Mouse (Mus musculus) limb, embryonic 14.5 days (tissue): ENCODE data around the gene Ube2v1. TPM values are rescaled to one million over a fixed set of nuclear protein-coding genes. Genes with fewer than 3 reads are reported as not detected.
A peak's percentile ranks its signal among the peaks of the same experiment; 100 is the strongest.

Experiments used
- ATAC-seq: fragments of 200-750 bp; cut with Nextera tagmentation; 2 replicates; pipeline ENCODE4 v1.8.0; 2017; ENCODE audit warnings: low read depth, moderate number of reproducible peaks, moderate TSS enrichment; ENCODE audit not compliant: low FRiP score
- DNase-seq: peaks from one replicate; pipeline ENCODE4 v3.0.0-alpha.2; 2015; ENCODE audit warnings: low spot score
- H3K27ac ChIP-seq: fragments of 300-500 bp; sonication (generic); replicated peaks from 2 replicates; pipeline ENCODE4 v1.5.1; 2014; ENCODE audit warnings: low read depth, mild to moderate bottlenecking, low read length, moderate library complexity, mixed read lengths
- H3K27me3 ChIP-seq: fragments of 300-500 bp; sonication (generic); 2 replicates; pipeline ENCODE4 v1.6.1; 2014; ENCODE audit warnings: low read length, mixed read lengths; ENCODE audit not compliant: control insufficient read depth, insufficient read depth
- H3K36me3 ChIP-seq: fragments of 300-500 bp; sonication (generic); 2 replicates; pipeline ENCODE4 v1.6.1; 2014; ENCODE audit warnings: mild to moderate bottlenecking, low read length, moderate library complexity, mixed read lengths; ENCODE audit not compliant: control insufficient read depth, insufficient read depth
- H3K4me1 ChIP-seq: fragments of 300-500 bp; sonication (generic); 2 replicates; pipeline ENCODE4 v1.6.1; 2014; ENCODE audit warnings: antibody characterized with exemption, low read length, mixed read lengths; ENCODE audit not compliant: control insufficient read depth, insufficient read depth
- H3K4me2 ChIP-seq: fragments of 300-500 bp; sonication (generic); replicated peaks from 2 replicates; pipeline ENCODE4 v1.6.1; 2014; ENCODE audit warnings: low read depth, mild to moderate bottlenecking, low read length, moderate library complexity; ENCODE audit not compliant: severe bottlenecking
- H3K4me3 ChIP-seq: fragments of 300-500 bp; sonication (generic); replicated peaks from 2 replicates; pipeline ENCODE4 v1.5.1; 2014; ENCODE audit warnings: low read length
- H3K9ac ChIP-seq: fragments of 300-500 bp; sonication (generic); 2 replicates; pipeline ENCODE4 v1.6.1; 2014; ENCODE audit warnings: mild to moderate bottlenecking, low read depth, low read length, moderate library complexity; ENCODE audit not compliant: severe bottlenecking
- H3K9me3 ChIP-seq: fragments of 300-500 bp; sonication (generic); 2 replicates; pipeline ENCODE4 v1.6.1; 2016; ENCODE audit warnings: low read length; ENCODE audit not compliant: control insufficient read depth
- POLR2A ChIP-seq: fragments of 200-500 bp; IDR thresholded peaks from 2 replicates; pipeline ENCODE4 v1.8.0; 2012; ENCODE audit warnings: inconsistent platforms, mild to moderate bottlenecking, moderate library complexity, borderline replicate concordance; ENCODE audit not compliant: insufficient read depth, insufficient read length; ENCODE audit errors: extremely low read depth
- WGBS: fragments of 180-500 bp; shearing (Covaris S2); extraction: QIAGEN DNeasy Blood & Tissue Kit; methylation state at CpG from one replicate; pipeline ENCODE4 v1.1.7; 2014; 5-methylcytosine and 5-hydroxymethylcytosine counted together
- microRNA-seq: library from miRNA; unstranded; fragments of <30 nt; microRNA quantifications from one replicate; pipeline ENCODE4, GENCODE M21; 2016
- polyA plus RNA-seq, 2 experiments: library from polyadenylated mRNA; depleted of rRNA in 1 of 2; stranded (reverse) in 1 of 2; unstranded in 1 of 2; fragments of >200 nt; fragmentation: Nextera tagmentation in 1 of 2; extraction: Ambion mirVana in 1 of 2; gene quantifications; 2 replicates each; pipeline versions ENCODE4 v1.2.1 to v1.2.3; 2012 to 2014

Gene Ube2v1
- polyA plus RNA-seq, 2 experiments, result 137 to 270 TPM

- H3K9me3 ChIP-seq, result no peaks in the 10 kb centered on the region
- 0 out of 2 replicates have a peak overlapping the region, but pooled peaks have one; percentile 7 for H3K4me3 ChIP-seq
- TF ChIP-seq POLR2A, result no peak
- peak overlapping the region; percentile 41 for H3K4me2 ChIP-seq
- peak; percentile 63 for ATAC-seq
- H3K36me3 ChIP-seq, result no peaks in the 10 kb centered on the region
- no peaks in the 10 kb centered on the region for H3K27me3 ChIP-seq
- WGBS, result 9% methylated on average over 23 of the region's 27 CpGs
- H3K4me1 ChIP-seq, result peaks cover 53% of the 10 kb centered on the region
- peak overlapping the region; percentile 78 for H3K27ac ChIP-seq
- no peak for DNase-seq
- peak overlapping the region; percentile 50 for H3K9ac ChIP-seq
These were observed 72.5 kb downstream of the Ube2v1 start for GRCm38 (mm10) chr2:167559413-167559812.

Small RNA genes within 50 kb of the gene (microRNA-seq; reads per million reads assigned to microRNA genes)
- not detected for gene Gm22355

Other genes with a start within 250 kb of the Ube2v1 start
- gene Slc9a8, start 210.4 kb downstream of the Ube2v1 start, polyA plus RNA-seq (2012; rRNA removed), result 43.0 and 62.1 TPM in 2 replicates
- gene Slc9a8, start 210.4 kb downstream of the Ube2v1 start, polyA plus RNA-seq (2014; fragmentation: Nextera tagmentation; extraction: Ambion mirVana), result 16.7 and 20.1 TPM in 2 replicates
- gene Rnf114, start 139.4 kb downstream of the Ube2v1 start, polyA plus RNA-seq (2012; rRNA removed), result 83.6 and 102 TPM in 2 replicates
- 78.1 and 81.9 TPM in 2 replicates for gene Rnf114, start 139.4 kb downstream of the Ube2v1 start, polyA plus RNA-seq (2014; fragmentation: Nextera tagmentation; extraction: Ambion mirVana)
- 17.8 and 23.0 TPM in 2 replicates for gene Spata2, start 139.2 kb downstream of the Ube2v1 start, polyA plus RNA-seq (2012; rRNA removed)
- 12.3 and 12.4 TPM in 2 replicates for gene Spata2, start 139.2 kb downstream of the Ube2v1 start, polyA plus RNA-seq (2014; fragmentation: Nextera tagmentation; extraction: Ambion mirVana)
- 123 and 187 TPM in 2 replicates for gene Snai1, start 93.9 kb downstream of the Ube2v1 start, polyA plus RNA-seq (2012; rRNA removed)
- gene Snai1, start 93.9 kb downstream of the Ube2v1 start, polyA plus RNA-seq (2014; fragmentation: Nextera tagmentation; extraction: Ambion mirVana), result 67.9 and 69.1 TPM in 2 replicates
- 6.1 and 11.0 TPM in 2 replicates for gene Gm20431, start 29.4 kb upstream of the Ube2v1 start, polyA plus RNA-seq (2012; rRNA removed)
- gene Gm20431, start 29.4 kb upstream of the Ube2v1 start, polyA plus RNA-seq (2014; fragmentation: Nextera tagmentation; extraction: Ambion mirVana), result 7.5 and 16.3 TPM in 2 replicates
- 29.7 and 36.0 TPM in 2 replicates for gene Cebpb, start 56.8 kb upstream of the Ube2v1 start, polyA plus RNA-seq (2012; rRNA removed)
- gene Cebpb, start 56.8 kb upstream of the Ube2v1 start, polyA plus RNA-seq (2014; fragmentation: Nextera tagmentation; extraction: Ambion mirVana), result 20.6 and 27.4 TPM in 2 replicates
- 58.9 and 76.0 TPM in 2 replicates for gene Tmem189, start 57.7 kb upstream of the Ube2v1 start, polyA plus RNA-seq (2012; rRNA removed)
- gene Tmem189, start 57.7 kb upstream of the Ube2v1 start, polyA plus RNA-seq (2014; fragmentation: Nextera tagmentation; extraction: Ambion mirVana), result 37.2 and 39.3 TPM in 2 replicates